Mouse (Mus musculus) hindbrain, embryonic 11.5 days (tissue): ENCODE data around the gene Il23a. TPM values are rescaled to one million over a fixed set of nuclear protein-coding genes. Genes with fewer than 3 reads are reported as not detected.
"Not testable (repeated sequence)": the region's sequence is repeated elsewhere in the genome, so short reads cannot be mapped to it uniquely, and the experiment has no call there.

Experiments used
- ATAC-seq: fragments of 200-750 bp; cut with Nextera tagmentation; 2 replicates; pipeline ENCODE4 v1.8.0; 2017; ENCODE audit warnings: mild to moderate bottlenecking, moderate TSS enrichment, moderate library complexity; ENCODE audit not compliant: low FRiP score
- DNase-seq: peaks from one replicate; pipeline ENCODE4 v3.0.0-alpha.2; 2015; ENCODE audit warnings: low spot score
- H3K27ac ChIP-seq: fragments of 300-500 bp; sonication (generic); 2 replicates; pipeline ENCODE4 v1.5.1; 2014; ENCODE audit warnings: mild to moderate bottlenecking, low read depth, low read length
- H3K27me3 ChIP-seq: fragments of 300-500 bp; sonication (generic); 2 replicates; pipeline ENCODE4 v1.6.1; 2014; ENCODE audit warnings: mild to moderate bottlenecking, low read length, moderate library complexity, mixed read lengths; ENCODE audit not compliant: control insufficient read depth, insufficient read depth
- H3K36me3 ChIP-seq: fragments of 300-500 bp; sonication (generic); 2 replicates; pipeline ENCODE4 v1.6.1; 2014; ENCODE audit warnings: mild to moderate bottlenecking, low read length, moderate library complexity, mixed read lengths; ENCODE audit not compliant: control insufficient read depth, insufficient read depth
- H3K4me1 ChIP-seq: fragments of 300-500 bp; sonication (generic); replicated peaks from 2 replicates; pipeline ENCODE4 v1.6.1; 2014; ENCODE audit warnings: low read length, mixed read lengths; ENCODE audit not compliant: control insufficient read depth, insufficient read depth
- H3K4me2 ChIP-seq: fragments of 300-500 bp; sonication (generic); replicated peaks from 2 replicates; pipeline ENCODE4 v1.6.1; 2014; ENCODE audit warnings: mild to moderate bottlenecking, low read depth, low read length
- H3K4me3 ChIP-seq: fragments of 300-500 bp; sonication (generic); 2 replicates; pipeline ENCODE4 v1.5.1; 2014; ENCODE audit warnings: low read depth, low read length
- H3K9ac ChIP-seq: fragments of 300-500 bp; sonication (generic); 2 replicates; pipeline ENCODE4 v1.6.1; 2014; ENCODE audit warnings: low read depth, low read length
- H3K9me3 ChIP-seq: fragments of 300-500 bp; sonication (generic); 2 replicates; pipeline ENCODE4 v1.6.1; 2016; ENCODE audit warnings: low read length; ENCODE audit not compliant: control insufficient read depth
- WGBS: fragments of 180-500 bp; shearing (Covaris S2); extraction: QIAGEN DNeasy Blood & Tissue Kit; methylation state at CpG from one replicate; pipeline ENCODE4 v1.1.7; 2014; 5-methylcytosine and 5-hydroxymethylcytosine counted together
- polyA plus RNA-seq: library from polyadenylated mRNA; unstranded; fragments of >200 nt; fragmentation: Nextera tagmentation; extraction: Ambion mirVana; gene quantifications from 2 replicates; pipeline ENCODE4 v1.2.1, GENCODE M21; 2014

Gene Il23a
- polyA plus RNA-seq, 1 experiment from 2014 or later: 0.28 TPM

DNA sequence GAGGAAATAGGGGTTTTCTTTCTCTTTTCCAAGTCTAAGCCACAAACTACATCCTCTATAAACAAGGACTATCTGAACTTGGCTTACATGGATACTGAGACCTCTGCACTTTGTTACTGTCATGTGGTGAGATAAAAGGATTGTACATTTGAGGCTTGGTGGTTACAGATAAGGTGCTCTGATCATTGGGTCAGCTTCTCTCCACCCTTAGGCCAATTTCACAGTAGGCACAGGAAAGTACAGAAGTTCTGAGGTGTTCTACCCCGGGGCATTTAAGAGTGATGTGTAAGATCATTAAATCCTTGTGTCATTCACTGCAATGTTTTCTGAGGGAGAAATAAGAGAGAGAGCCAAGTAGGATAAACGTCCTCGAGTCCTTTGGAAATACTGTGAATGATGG, 38.0 kb upstream of the Il23a start:
- no peaks in the 10 kb centered on the region for H3K36me3 ChIP-seq
- ATAC-seq (no peak), DNase-seq (no peak)
- H3K9ac ChIP-seq: no peak overlapping the region
- no peak overlapping the region for H3K27ac ChIP-seq
- H3K9me3 ChIP-seq: no peaks in the 10 kb centered on the region
- H3K4me2 ChIP-seq: no peak overlapping the region
- no peak overlapping the region for H3K4me3 ChIP-seq
- H3K27me3 ChIP-seq: no peaks in the 10 kb centered on the region
- 0 out of 2 replicates have a peak, but pooled peaks cover 2% of the 10 kb centered on the region for H3K4me1 ChIP-seq
- 89% methylated on average over 3 of the region's 3 CpGs for WGBS

DNA sequence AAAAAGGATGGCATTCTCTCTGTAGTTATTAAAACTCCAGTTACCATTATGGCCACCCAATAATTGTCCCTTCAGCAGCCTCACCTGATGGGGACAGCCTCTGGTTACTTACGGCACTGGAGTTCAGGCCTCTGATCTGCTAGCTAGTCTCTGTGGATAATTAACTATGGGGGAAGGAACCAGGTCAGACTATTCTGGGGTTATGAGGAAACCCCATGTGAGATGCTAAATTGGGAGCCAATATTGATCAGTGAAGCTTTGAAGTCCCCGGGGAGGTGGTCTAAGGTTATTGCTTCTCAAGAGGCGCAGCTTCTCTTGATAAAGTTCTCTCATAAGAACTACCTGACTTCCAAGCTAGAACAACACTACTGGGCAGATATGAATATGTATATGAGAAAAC, 37.6 kb upstream of the Il23a start:
- Histone ChIP-seq H3K4me2 (no peak overlapping the region), H3K27me3 (no peaks in the 10 kb centered on the region), H3K27ac (no peak overlapping the region), H3K4me3 (no peak overlapping the region), H3K9ac (no peak overlapping the region), H3K4me1 (0 out of 2 replicates have a peak, but pooled peaks cover 2% of the 10 kb centered on the region), H3K9me3 (no peaks in the 10 kb centered on the region), H3K36me3 (no peaks in the 10 kb centered on the region)
- ATAC-seq (no peak), DNase-seq (no peak)
- WGBS: 92% methylated on average over 3 of the region's 3 CpGs

DNA sequence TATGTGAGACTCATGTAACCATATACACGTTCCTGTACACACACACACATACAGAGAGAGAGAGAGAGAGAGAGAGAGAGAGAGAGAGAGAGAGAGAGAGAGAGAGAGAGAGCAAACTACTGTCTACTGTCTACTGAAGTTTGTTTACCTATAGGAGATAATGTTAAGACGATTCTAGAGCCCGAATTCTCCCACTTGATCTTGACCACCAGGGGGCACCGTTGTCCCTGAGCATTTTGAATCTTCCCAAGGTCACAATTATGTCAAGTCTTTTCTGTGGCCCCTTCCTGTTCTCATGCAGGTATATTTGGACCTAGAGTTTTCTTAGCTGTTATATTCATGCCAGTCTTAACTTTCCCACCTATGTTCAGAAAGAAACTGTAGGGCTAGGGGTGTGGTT, 37.0 kb upstream of the Il23a start:
- WGBS: 8% methylated on average over 4 of the region's 4 CpGs

DNA sequence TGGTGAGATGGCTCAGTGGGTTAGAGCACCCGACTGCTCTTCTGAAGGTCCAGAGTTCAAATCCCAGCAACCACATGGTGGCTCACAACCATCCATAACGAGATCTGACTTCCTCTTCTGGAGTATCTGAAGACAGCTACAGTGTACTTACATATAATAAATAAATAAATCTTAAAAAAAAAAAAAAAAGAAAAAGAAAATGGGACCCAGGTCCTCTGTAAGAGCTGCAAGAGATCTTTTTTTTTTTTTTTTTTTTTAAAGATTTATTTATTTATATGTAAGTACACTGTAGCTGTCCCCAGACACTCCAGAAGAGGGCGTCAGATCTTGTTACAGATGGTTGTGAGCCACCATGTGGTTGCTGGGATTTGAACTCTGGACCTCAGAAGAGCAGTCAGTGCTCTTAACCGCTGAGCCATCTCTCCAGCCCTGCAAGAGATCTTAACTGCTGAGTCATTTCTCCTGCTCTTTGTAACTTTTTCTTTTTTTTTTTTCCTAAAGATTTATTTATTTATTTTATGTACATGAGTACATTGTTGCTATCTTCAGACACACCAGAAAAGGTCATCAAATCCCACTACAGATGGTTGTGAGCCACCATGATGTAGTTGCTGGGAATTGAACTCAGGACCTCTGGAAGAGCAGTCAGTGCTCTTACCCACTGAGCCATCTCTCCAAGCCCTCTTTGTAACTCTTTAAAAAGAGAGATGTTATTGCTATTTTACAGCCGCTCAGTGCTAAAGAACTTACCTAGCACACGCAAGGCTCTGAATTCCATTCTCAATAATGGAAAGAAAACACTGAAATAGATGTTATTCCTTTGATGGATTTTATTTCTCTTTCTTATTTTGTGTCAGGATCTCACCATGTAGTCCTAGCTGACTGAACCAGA, 34.1 kb upstream of the Il23a start:
- H3K27ac ChIP-seq, H3K36me3 ChIP-seq, H3K4me2 ChIP-seq, ATAC-seq, H3K9me3 ChIP-seq, H3K9ac ChIP-seq, H3K4me3 ChIP-seq, H3K27me3 ChIP-seq, DNase-seq, H3K4me1 ChIP-seq: not testable (repeated sequence)
- 88% methylated on average over 6 of the region's 6 CpGs for WGBS

More for the DNA sequence above, 37.0 kb upstream of the Il23a start:
- Histone ChIP-seq H3K36me3 (no peaks in the 10 kb centered on the region), H3K27ac (no peak overlapping the region), H3K9ac (no peak overlapping the region), H3K4me1 (0 out of 2 replicates have a peak, but pooled peaks cover 2% of the 10 kb centered on the region), H3K9me3 (no peaks in the 10 kb centered on the region), H3K4me3 (no peak overlapping the region), H3K4me2 (no peak overlapping the region), H3K27me3 (no peaks in the 10 kb centered on the region)
- ATAC-seq: no peak
- DNase-seq: peak; percentile 85

DNA sequence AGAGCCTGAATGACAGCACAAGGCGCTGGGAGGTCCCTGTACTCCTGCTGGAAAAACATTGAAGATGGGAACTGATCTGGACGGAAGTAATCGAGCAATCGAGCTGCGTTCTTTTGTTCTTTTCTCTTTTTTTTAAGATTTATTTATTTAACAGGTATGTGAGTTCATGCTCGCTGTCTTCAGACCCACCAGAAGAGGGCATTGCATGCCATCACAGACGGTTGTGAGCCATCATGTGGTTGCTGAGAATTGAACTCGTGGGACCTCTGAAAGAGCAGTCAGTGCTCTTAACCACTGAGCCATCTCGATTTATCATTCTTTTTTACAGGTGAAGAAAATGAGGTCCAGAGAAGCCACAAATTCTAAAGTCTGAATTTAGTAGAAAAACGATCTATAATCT, 29.1 kb upstream of the Il23a start:
- no peak overlapping the region for H3K9ac ChIP-seq
- ATAC-seq: no peak
- 91% methylated on average over 10 of the region's 10 CpGs for WGBS
- peaks cover 11% of the 10 kb centered on the region; the same call in 1 of the 2 replicates for H3K36me3 ChIP-seq
- H3K27me3 ChIP-seq: no peaks in the 10 kb centered on the region
- H3K9me3 ChIP-seq: no peaks in the 10 kb centered on the region
- no peak overlapping the region for H3K4me2 ChIP-seq
- DNase-seq: no peak
- no peak overlapping the region for H3K4me3 ChIP-seq
- no peak overlapping the region for H3K27ac ChIP-seq
- H3K4me1 ChIP-seq: peaks cover 9% of the 10 kb centered on the region; the same call in 1 of the 2 replicates

DNA sequence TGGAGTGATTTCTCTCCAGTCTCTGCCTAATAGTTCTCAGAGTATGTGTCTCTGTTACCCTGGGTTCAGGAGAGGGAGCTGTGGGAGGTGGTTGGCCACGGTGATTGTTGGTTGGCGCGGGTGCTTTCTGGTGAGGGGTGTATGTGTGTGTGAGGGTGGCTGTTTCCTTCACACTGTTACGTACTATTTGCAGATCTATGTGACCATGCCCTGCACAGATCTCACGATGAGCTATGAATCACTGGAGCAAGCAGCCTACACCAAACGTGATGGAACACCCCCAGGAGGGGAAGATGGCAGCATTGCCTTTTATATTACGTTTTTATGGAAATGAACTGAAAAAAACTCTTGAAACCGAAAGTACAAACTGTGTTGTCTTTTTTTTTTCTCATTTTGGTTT, 28.3 kb upstream of the Il23a start:
- 95% methylated on average over 8 of the region's 8 CpGs for WGBS
- H3K36me3 ChIP-seq: peaks cover 11% of the 10 kb centered on the region; the same call in 1 of the 2 replicates
- no peaks in the 10 kb centered on the region for H3K27me3 ChIP-seq
- no peak overlapping the region for H3K27ac ChIP-seq
- ATAC-seq (no peak), DNase-seq (no peak)
- no peak overlapping the region for H3K9ac ChIP-seq
- no peaks in the 10 kb centered on the region for H3K9me3 ChIP-seq
- H3K4me1 ChIP-seq: peaks cover 9% of the 10 kb centered on the region; the same call in 1 of the 2 replicates
- no peak overlapping the region for H3K4me2 ChIP-seq
- H3K4me3 ChIP-seq: no peak overlapping the region

DNA sequence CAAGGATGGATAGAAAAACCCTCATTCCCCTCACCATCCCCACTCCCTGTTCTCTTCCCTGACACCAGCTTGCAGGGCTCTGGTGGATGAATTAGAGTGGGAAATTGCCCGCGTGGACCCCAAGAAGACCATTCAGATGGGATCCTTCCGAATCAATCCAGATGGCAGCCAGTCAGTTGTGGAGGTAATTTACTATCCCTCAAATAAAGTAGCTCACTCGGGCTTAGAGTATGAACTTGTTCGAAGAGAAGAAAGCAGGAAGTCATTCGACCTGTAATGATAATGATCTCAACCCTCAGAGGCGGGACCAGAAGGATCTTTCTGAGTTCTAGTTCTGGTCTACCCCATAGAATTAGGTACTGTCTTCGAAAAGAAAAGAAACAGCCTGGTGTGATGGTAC, 25.0 kb upstream of the Il23a start:
- Histone ChIP-seq H3K9ac (peak overlapping the region; percentile 98), H3K9me3 (no peaks in the 10 kb centered on the region), H3K27ac (no peak overlapping the region), H3K27me3 (no peaks in the 10 kb centered on the region), H3K4me3 (peak overlapping the region; percentile 77), H3K36me3 (peaks cover 11% of the 10 kb centered on the region; the same call in 1 of the 2 replicates), H3K4me1 (peaks cover 9% of the 10 kb centered on the region; the same call in 1 of the 2 replicates), H3K4me2 (peak overlapping the region; percentile 84)
- no peak for ATAC-seq
- DNase-seq: no peak
- WGBS: 82% methylated on average over 8 of the region's 8 CpGs

DNA sequence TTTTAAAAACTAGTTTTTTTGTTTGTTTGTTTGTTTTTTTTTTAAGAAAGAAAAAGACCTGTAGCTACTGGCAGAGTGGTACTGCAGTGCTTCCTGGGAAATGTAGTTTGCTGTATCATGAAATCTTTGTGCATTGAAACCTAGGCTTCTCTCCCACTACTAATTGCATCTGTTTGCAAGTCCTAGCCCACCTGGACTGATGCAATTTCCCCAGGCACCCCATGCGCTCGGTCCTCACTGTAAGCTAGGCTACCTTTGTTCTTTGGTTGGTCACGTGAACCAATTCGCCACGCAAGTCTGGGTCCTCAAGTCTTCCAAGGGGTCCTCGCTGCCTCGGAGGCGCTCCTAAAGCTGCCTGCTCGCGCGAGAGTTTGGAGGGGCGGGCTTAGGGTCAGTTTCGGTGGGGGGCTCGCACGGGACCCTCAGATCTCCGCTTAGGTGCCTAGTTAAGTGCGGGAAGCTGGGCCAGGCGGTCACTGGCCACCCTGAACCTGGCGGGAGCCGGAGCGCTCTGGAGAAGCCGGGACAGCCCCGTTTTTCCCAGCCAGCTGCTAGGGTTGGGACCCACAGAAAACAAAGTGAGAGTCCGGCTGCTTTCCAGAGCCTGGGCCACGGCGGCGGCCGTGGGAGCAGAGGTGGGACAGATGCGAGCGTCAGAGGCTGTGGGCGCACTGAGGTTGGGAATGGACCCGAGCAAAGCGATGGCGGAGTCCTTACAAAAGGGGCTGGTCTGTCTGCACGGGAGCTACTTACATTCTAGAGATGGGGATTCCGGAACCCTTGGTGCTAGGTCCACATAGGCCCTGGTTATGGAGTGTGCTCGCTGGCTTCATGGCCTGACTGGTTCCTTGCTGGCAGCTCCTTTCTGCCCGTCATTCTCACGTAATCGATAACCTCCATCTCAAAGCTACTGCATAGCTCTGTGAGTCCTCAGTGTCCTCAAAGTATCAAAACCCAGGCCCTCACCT, 23.9 kb upstream of the Il23a start, which contains the start of gene Cnpy2:
Cnpy2 (plus strand) TSS at position 319 of the 968 bp plus-strand sequence.
- peaks cover 12% of the 10 kb centered on the region; the same call in 1 of the 2 replicates for H3K36me3 ChIP-seq
- H3K4me3 ChIP-seq: peak within 1 kb of the TSS; percentile 77
- DNase-seq (peak; percentile 96), ATAC-seq (peak; percentile 96)
- H3K4me2 ChIP-seq: peak within 1 kb of the TSS; percentile 84
- peak within 1 kb of the TSS; percentile 98 for H3K9ac ChIP-seq
- peak within 1 kb of the TSS; percentile 89 for H3K27ac ChIP-seq
- no peaks in the 10 kb centered on the region for H3K27me3 ChIP-seq
- WGBS: under 1% methylated on average over 40 of the region's 40 CpGs
- no peaks in the 10 kb centered on the region for H3K9me3 ChIP-seq
- H3K4me1 ChIP-seq: peaks cover 9% of the 10 kb centered on the region; the same call in 1 of the 2 replicates
